Mouse (Mus musculus) midbrain, embryonic 12.5 days (tissue): ENCODE results near the gene Cables2. TPM values are rescaled to one million over a fixed set of nuclear protein-coding genes. Genes with fewer than 3 reads are reported as not detected.

Source experiments
- microRNA-seq: library from miRNA; unstranded; fragments of <30 nt; microRNA quantifications from one replicate; pipeline ENCODE4, GENCODE M21; 2017
- polyA plus RNA-seq: library from polyadenylated mRNA; unstranded; fragments of >200 nt; fragmentation: Nextera tagmentation; extraction: Ambion mirVana; gene quantifications from 2 replicates; pipeline ENCODE4 v1.2.1, GENCODE M21; 2016

Gene Cables2
- polyA plus RNA-seq, 1 experiment from 2014 or later: 22.3 TPM

Small RNA genes lying within 50 kb of the gene (microRNA-seq; reads per million reads assigned to microRNA genes)
- 1.4 reads per million for gene Mir3091

Other genes starting within 250 kb of the Cables2 start
- 16.9 and 19.5 TPM in 2 replicates for gene Lsm14b, start 248.5 kb downstream of the Cables2 start, polyA plus RNA-seq
- gene Psma7, start 231.1 kb downstream of the Cables2 start, polyA plus RNA-seq: 613 and 651 TPM in 2 replicates
- 30.2 and 32.5 TPM in 2 replicates for gene Ss18l1, start 231.0 kb downstream of the Cables2 start, polyA plus RNA-seq
- 31.8 and 35.0 TPM in 2 replicates for gene Mtg2, start 202.9 kb downstream of the Cables2 start, polyA plus RNA-seq
- gene Hrh3, start 169.0 kb downstream of the Cables2 start, polyA plus RNA-seq: 4.1 and 4.8 TPM in 2 replicates
- gene Osbpl2, start 154.2 kb downstream of the Cables2 start, polyA plus RNA-seq: 52.7 and 52.8 TPM in 2 replicates
- gene Adrm1, start 102.0 kb downstream of the Cables2 start, polyA plus RNA-seq: 214 and 217 TPM in 2 replicates
- 1.7 and 3.2 TPM in 2 replicates for gene Lama5, start 47.6 kb downstream of the Cables2 start, polyA plus RNA-seq
- 393 and 434 TPM in 2 replicates for gene Rps21, start 16.1 kb downstream of the Cables2 start, polyA plus RNA-seq
- gene Rbbp8nl, start 16.4 kb upstream of the Cables2 start, polyA plus RNA-seq: 0.08 and 0.16 TPM in 2 replicates
- not detected in 2 replicates for gene Gata5, start 61.2 kb upstream of the Cables2 start, polyA plus RNA-seq
- 3.5 and 4.1 TPM in 2 replicates for gene Slco4a1, start 182.7 kb upstream of the Cables2 start, polyA plus RNA-seq
- gene Ntsr1, start 226.5 kb upstream of the Cables2 start, polyA plus RNA-seq: 0.15 and 0.29 TPM in 2 replicates